Comparison of ENCODE assay signal across 8 mouse cellular contexts in the genomic region with DNA sequence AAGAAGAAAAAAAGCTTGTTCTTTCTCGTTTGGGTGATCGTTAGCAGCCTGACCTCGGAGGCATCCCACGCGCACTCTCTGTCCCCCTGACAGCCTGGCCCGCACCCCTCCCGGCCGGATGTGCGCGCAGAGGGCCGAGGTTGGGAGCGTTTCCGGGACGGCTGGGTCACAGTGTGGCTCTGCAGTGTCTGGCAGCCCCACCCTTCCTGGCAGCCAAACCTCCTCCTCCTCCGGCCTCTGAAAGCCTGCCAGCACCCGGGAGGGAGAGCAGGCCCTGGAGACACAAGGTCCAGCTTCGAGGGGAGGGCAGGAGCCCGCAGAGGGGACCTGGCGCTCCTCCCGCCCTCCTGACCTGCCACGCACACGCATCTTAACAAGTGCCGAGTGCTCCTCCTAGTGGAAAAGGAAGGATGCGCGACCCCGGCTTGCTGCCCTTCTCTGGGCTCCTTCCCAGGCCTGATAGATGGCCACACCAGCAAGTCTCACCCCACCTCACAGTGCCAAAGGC.
DNase-seq lines count a peak whose midpoint lies in the region; ATAC-seq and TF ChIP-seq lines count a peak whose summit lies in the region.

No protein-coding gene starts in this region.

- H3K27me3 ChIP-seq in forebrain, embryonic 12.5 days = peaks cover 84% of the 10 kb centered on the region
- H3K27me3 ChIP-seq in heart, postnatal 0 days (ENCODE audit: control insufficient read depth, insufficient read depth, low read length) = no peaks in the 10 kb centered on the region
- peaks cover 21% of the 10 kb centered on the region for H3K27me3 ChIP-seq in liver, embryonic 15.5 days
- peaks cover 10% of the 10 kb centered on the region; the same call in 1 of the 2 replicates for H3K27me3 ChIP-seq in neural tube, embryonic 11.5 days (ENCODE audit: control insufficient read depth, insufficient read depth, low read length)
- H3K27me3 ChIP-seq in stomach, embryonic 16.5 days (ENCODE audit: control insufficient read depth, insufficient read depth, low read length) = no peaks in the 10 kb centered on the region

- no peak overlapping the region for H3K27ac ChIP-seq in forebrain, embryonic 12.5 days
- H3K27ac ChIP-seq in heart, postnatal 0 days (ENCODE audit: low read depth) = peak overlapping the region; percentile 90
- H3K27ac ChIP-seq in liver, embryonic 15.5 days (replicated peaks) = peak overlapping the region; percentile 42; the same call in 1 of the 2 replicates
- H3K27ac ChIP-seq in neural tube, embryonic 11.5 days (ENCODE audit: low read depth, low read length) = no peak overlapping the region
- peak overlapping the region; percentile 82 for H3K27ac ChIP-seq in stomach, embryonic 16.5 days (ENCODE audit: low read length)

- peak overlapping the region; percentile 52 for H3K9ac ChIP-seq in forebrain, embryonic 12.5 days
- H3K9ac ChIP-seq in heart, postnatal 0 days (replicated peaks; ENCODE audit: low read depth, low read length) = peak overlapping the region; percentile 38
- no peak overlapping the region for H3K9ac ChIP-seq in liver, embryonic 15.5 days
- H3K9ac ChIP-seq in neural tube, embryonic 11.5 days (ENCODE audit: low read length) = peak overlapping the region; percentile 57
- peak overlapping the region; percentile 63 for H3K9ac ChIP-seq in stomach, embryonic 16.5 days (ENCODE audit: low read length)

- H3K9me3 ChIP-seq in forebrain, embryonic 12.5 days = no peaks in the 10 kb centered on the region
- no peaks in the 10 kb centered on the region for H3K9me3 ChIP-seq in heart, postnatal 0 days (replicated peaks; ENCODE audit: control insufficient read depth, low read length)
- no peaks in the 10 kb centered on the region for H3K9me3 ChIP-seq in liver, embryonic 15.5 days (replicated peaks)
- H3K9me3 ChIP-seq in neural tube, embryonic 11.5 days (ENCODE audit: control insufficient read depth, low read length) = no peaks in the 10 kb centered on the region
- H3K9me3 ChIP-seq in stomach, embryonic 16.5 days (replicated peaks; ENCODE audit: control insufficient read depth, low read length) = no peaks in the 10 kb centered on the region

- WGBS in forebrain, embryonic 12.5 days = under 1% methylated on average over 26 of the region's 26 CpGs
- WGBS in heart, postnatal 0 days = 1% methylated on average over 26 of the region's 26 CpGs
- WGBS in liver, embryonic 15.5 days (ENCODE audit: insufficient replicate concordance) = under 1% methylated on average over 26 of the region's 26 CpGs
- WGBS in neural tube, embryonic 11.5 days = under 1% methylated on average over 26 of the region's 26 CpGs
- 2% methylated on average over 26 of the region's 26 CpGs for WGBS in stomach, embryonic 16.5 days

- TF ChIP-seq CTCF in heart, postnatal 0 days (IDR thresholded peaks at IDR 0.05; ENCODE audit: low read depth) = peak; percentile 81

- no peaks in the 10 kb centered on the region for H3K36me3 ChIP-seq in forebrain, embryonic 12.5 days (replicated peaks)
- no peaks in the 10 kb centered on the region for H3K36me3 ChIP-seq in heart, postnatal 0 days (replicated peaks; ENCODE audit: control insufficient read depth, insufficient read depth, low read length)
- no peaks in the 10 kb centered on the region for H3K36me3 ChIP-seq in liver, embryonic 15.5 days (replicated peaks)
- H3K36me3 ChIP-seq in neural tube, embryonic 11.5 days (ENCODE audit: control insufficient read depth, insufficient read depth, low read length) = no peaks in the 10 kb centered on the region
- no peaks in the 10 kb centered on the region for H3K36me3 ChIP-seq in stomach, embryonic 16.5 days (ENCODE audit: control insufficient read depth, insufficient read depth, low read length)

- peak overlapping the region; percentile 62 for H3K4me2 ChIP-seq in forebrain, embryonic 12.5 days
- peak overlapping the region; percentile 52 for H3K4me2 ChIP-seq in heart, postnatal 0 days (ENCODE audit: low read depth, low read length)
- peak overlapping the region; percentile 69 for H3K4me2 ChIP-seq in liver, embryonic 15.5 days
- H3K4me2 ChIP-seq in neural tube, embryonic 11.5 days (ENCODE audit: low read depth) = peak overlapping the region; percentile 60
- H3K4me2 ChIP-seq in stomach, embryonic 16.5 days (ENCODE audit: low read depth, low read length) = peak overlapping the region; percentile 42

- TF ChIP-seq EP300 in heart, postnatal 0 days (IDR thresholded peaks at IDR 0.05; ENCODE audit: low read depth) = peak; percentile 89

- H3K4me3 ChIP-seq in forebrain, embryonic 12.5 days (replicated peaks) = peak overlapping the region; percentile 40
- peak overlapping the region; percentile 24 for H3K4me3 ChIP-seq in heart, postnatal 0 days (ENCODE audit: low read depth, low read length)
- H3K4me3 ChIP-seq in liver, embryonic 15.5 days (replicated peaks) = peak overlapping the region; percentile 51
- peak overlapping the region; percentile 27 for H3K4me3 ChIP-seq in neural tube, embryonic 11.5 days (ENCODE audit: low read depth, low read length)
- H3K4me3 ChIP-seq in stomach, embryonic 16.5 days (replicated peaks; ENCODE audit: low read length) = peak overlapping the region; percentile 31

- peak; percentile 82 for DNase-seq in CD4-positive, CD25-positive, alpha-beta regulatory T cell, adult 2 months (ENCODE audit: low read depth, low spot score)
- peak; percentile 67 for DNase-seq in c-Kit-positive CD71-positive TER-119-negative erythroid progenitor cells, embryonic 14.5 days (ENCODE audit: low read depth)
- DNase-seq in heart, postnatal 0 days (ENCODE audit: low spot score) = peak; percentile 96
- DNase-seq in kidney, postnatal 4 days = peak; percentile 96 to 97
- DNase-seq in neural tube, embryonic 11.5 days (ENCODE audit: low spot score) = peak; percentile 87

- peak; percentile 66 for ATAC-seq in forebrain, embryonic 12.5 days (ENCODE audit: low FRiP score)
- ATAC-seq in heart, postnatal 0 days (ENCODE audit: insufficient read depth, low read depth) = peak; percentile 86
- peak; percentile 80 for ATAC-seq in liver, embryonic 15.5 days (ENCODE audit: insufficient read depth)
- peak; percentile 76 for ATAC-seq in neural tube, embryonic 11.5 days (ENCODE audit: insufficient read depth, low FRiP score, low TSS enrichment)
- peak; percentile 79 for ATAC-seq in stomach, embryonic 16.5 days (ENCODE audit: insufficient read depth, low FRiP score)

- H3K4me1 ChIP-seq in forebrain, embryonic 12.5 days = peaks cover 19% of the 10 kb centered on the region
- H3K4me1 ChIP-seq in heart, postnatal 0 days (ENCODE audit: control insufficient read depth, insufficient read depth) = peaks cover 43% of the 10 kb centered on the region
- peaks cover 38% of the 10 kb centered on the region; the same call in 1 of the 2 replicates for H3K4me1 ChIP-seq in liver, embryonic 15.5 days (replicated peaks)
- peaks cover 24% of the 10 kb centered on the region for H3K4me1 ChIP-seq in neural tube, embryonic 11.5 days (ENCODE audit: control insufficient read depth, insufficient read depth, low read length)
- H3K4me1 ChIP-seq in stomach, embryonic 16.5 days (ENCODE audit: control insufficient read depth, insufficient read depth, low read length) = peaks cover 54% of the 10 kb centered on the region

Comparison
In these comparisons a context has a peak if more than half of its experiments do, and no peak if none do; other contexts are left out.
1. H3K27ac ChIP-seq: peak in heart, postnatal 0 days (single experiment), liver, embryonic 15.5 days (single experiment) and stomach, embryonic 16.5 days (single experiment); none in forebrain, embryonic 12.5 days (single experiment) and neural tube, embryonic 11.5 days (single experiment).
2. Peak in every context shown above with its lines, with median percentiles within 50 percentile points of each other: DNase-seq, ATAC-seq, H3K4me2 ChIP-seq and H3K4me3 ChIP-seq.